Mouse (Mus musculus): ENCODE data around the gene Lca5l.

Lca5l gene

DNA sequence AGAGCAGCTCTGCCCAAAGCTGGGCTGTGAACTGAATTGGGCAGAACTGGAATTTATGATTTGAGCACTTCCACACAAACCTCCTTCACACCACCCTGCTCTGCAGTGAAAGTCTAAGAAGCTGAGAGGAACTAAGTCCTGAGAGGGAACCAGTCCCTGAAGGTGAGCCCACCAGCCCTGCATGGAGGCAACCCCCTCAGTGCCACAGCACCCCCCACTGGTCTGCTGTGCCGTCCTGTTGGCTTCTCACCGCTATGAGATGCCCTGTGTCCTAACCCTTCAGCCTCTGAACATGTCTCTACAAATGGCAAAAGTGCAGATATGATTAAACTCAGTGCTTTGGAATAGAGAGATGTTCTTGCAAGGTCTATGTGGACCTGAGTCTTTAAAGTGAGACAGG is 79.3 kb downstream of the Lca5l start:
- no peak for DNase-seq

DNA sequence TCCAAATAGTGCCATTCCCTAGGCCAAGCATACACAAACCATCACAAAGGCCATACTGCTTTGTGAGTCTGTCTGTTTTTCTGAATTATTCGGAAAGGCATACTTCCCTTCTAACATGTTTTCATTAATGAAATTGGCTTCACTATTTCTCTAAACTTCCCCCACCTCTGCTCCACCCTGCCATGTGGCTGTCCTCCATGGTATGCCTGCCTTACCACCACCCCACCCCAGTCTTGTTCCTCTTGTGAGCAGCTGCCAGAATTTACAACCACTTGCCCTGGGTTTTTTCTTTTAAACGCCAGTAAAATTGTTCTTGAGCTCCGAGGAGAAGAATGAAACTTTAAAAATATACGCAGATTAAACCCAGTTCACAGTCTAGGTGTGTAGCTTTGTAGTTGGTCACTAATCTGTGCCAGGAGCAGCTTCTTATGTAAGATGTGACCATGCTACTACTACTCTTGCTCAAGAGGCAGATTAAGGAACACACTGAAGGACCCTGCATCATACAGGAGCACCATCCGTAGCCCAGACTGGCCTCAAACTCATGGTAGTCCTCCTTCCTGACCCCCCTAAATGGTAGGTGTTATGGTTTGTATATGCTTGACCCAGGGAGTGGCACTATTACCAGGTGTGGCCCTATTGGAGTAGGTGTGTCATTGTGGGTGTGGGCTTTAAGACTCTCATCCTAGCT is 81.3 kb downstream of the Lca5l start:
- DNase-seq, result no peak

DNA sequence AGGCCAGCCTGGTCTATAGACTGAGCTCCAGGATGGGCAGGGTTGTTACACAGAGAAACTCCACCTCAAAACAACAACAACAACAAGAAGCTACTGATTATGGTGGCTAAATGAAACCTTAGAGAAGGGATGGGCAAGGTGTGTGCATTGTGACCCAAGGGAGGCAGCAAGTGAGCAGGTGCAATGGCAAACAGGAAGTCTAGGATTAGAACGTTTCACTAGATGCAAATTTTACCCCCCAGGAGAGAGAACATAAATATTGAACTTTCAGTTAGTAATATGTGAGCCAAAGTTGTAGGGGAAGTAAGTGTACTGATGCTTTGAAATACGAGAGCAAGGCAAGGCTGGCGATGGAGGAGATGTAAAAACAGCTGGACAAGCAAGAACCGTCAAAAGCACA is 82.4 kb downstream of the Lca5l start:
- DNase-seq, result no peak

All from cerebellum, adult 11-12 months (tissue).